ENCODE assay signal across 9 mouse cellular contexts in the genomic region with DNA sequence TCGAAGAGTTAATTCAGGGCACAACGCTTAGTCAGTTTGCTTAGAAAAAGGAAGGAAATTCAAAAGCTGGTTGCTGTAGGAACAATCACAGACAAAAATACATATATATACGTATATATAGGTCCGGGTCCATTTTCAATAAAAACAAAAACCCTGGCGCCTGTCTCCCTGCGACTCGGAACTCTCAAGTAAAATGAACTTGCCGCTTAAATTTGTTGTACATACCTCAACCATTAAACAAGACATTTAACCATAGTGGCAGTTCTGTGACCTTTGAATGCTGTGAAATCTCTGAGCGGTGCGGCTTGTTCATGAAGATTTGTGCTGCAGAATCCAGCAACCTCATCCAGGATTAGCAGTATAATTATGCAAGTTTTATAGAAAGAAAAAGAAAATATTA. TPM values are rescaled to one million over a fixed set of nuclear protein-coding genes. Genes with fewer than 3 reads are reported as not detected.
DNase-seq lines count a peak whose midpoint lies in the region; ATAC-seq lines count a peak whose summit lies in the region.
"Had no signal": no experiment of that assay in that cellular context is flagged by ENCODE, and none has a peak within 500 bp of the region (broad histone marks: within the 10 kb centered on the region; RNA-seq: fewer than 3 reads in every experiment).

No protein-coding gene starts in this region.

- peak overlapping the region; percentile 64 for H3K4me2 ChIP-seq in liver, embryonic 16.5 days (ENCODE audit: low read depth, low read length)

- no peaks in the 10 kb centered on the region; the same call in 1 of the 2 replicates for H3K27me3 ChIP-seq in hindbrain, embryonic 10.5 days (ENCODE audit: insufficient read depth, poor library complexity, severe bottlenecking)
- no peaks in the 10 kb centered on the region for H3K27me3 ChIP-seq in liver, embryonic 16.5 days (ENCODE audit: control insufficient read depth, insufficient read depth, low read depth, low read length)

- H3K9me3 ChIP-seq in hindbrain, embryonic 10.5 days: no peaks in the 10 kb centered on the region
- H3K9me3 ChIP-seq in liver, embryonic 16.5 days (replicated peaks; ENCODE audit: control insufficient read depth, low read length): no peaks in the 10 kb centered on the region

- peak overlapping the region; percentile 56; the same call in 1 of the 2 replicates for H3K9ac ChIP-seq in liver, embryonic 16.5 days (ENCODE audit: low read depth, low read length)

- WGBS in hindbrain, embryonic 10.5 days: 45% methylated on average over 10 of the region's 10 CpGs
- WGBS in liver, embryonic 16.5 days (ENCODE audit: insufficient replicate concordance): 12% methylated on average over 10 of the region's 10 CpGs

- peak overlapping the region; percentile 41 for H3K4me3 ChIP-seq in hindbrain, embryonic 10.5 days
- peak overlapping the region; percentile 50 for H3K4me3 ChIP-seq in liver, embryonic 16.5 days (ENCODE audit: low read depth, low read length)

- H3K27ac ChIP-seq in hindbrain, embryonic 10.5 days: peak overlapping the region; percentile 64
- H3K27ac ChIP-seq in liver, embryonic 16.5 days (ENCODE audit: low read length): no peak overlapping the region

- peaks cover 40% of the 10 kb centered on the region for H3K4me1 ChIP-seq in hindbrain, embryonic 10.5 days (replicated peaks)
- peaks cover 6% of the 10 kb centered on the region; the same call in 1 of the 2 replicates for H3K4me1 ChIP-seq in liver, embryonic 16.5 days (ENCODE audit: control insufficient read depth, low read depth, low read length)

- H3K36me3 ChIP-seq in hindbrain, embryonic 10.5 days: no peaks in the 10 kb centered on the region
- H3K36me3 ChIP-seq in liver, embryonic 16.5 days (ENCODE audit: control insufficient read depth, insufficient read depth): no peaks in the 10 kb centered on the region

- no peak for ATAC-seq in liver, embryonic 16.5 days (ENCODE audit: low read depth)
- no peak for ATAC-seq in inflammation-experienced regulatory T-cells, adult 6 months

- peak; percentile 27 for DNase-seq in embryo, embryonic 11 days
- no peak for DNase-seq in embryo, embryonic 10 days (ENCODE audit: low spot score)
- DNase-seq in NIH3T3 (ENCODE audit: low read depth): peak; percentile 6
- DNase-seq in hindbrain, embryonic 10.5 days (ENCODE audit: low spot score): no peak
- no peak for DNase-seq in urinary bladder, postnatal 14 days (ENCODE audit: low spot score)
- no peak for DNase-seq in frontal cortex, postnatal 10 days (ENCODE audit: low spot score in 2 of 2)

RNA-seq across cellular contexts. Expression of a gene that starts 0.4 kb away (rescaled TPM):
- polyA plus RNA-seq in hindbrain, embryonic 10.5 days (2016; fragmentation: Nextera tagmentation; extraction: Ambion mirVana): 1.5 and 2.1 TPM in 2 replicates
- 0.25 and 0.54 TPM in 2 replicates for polyA plus RNA-seq in liver, embryonic 16.5 days (2015; fragmentation: Nextera tagmentation; extraction: Ambion mirVana)
- polyA plus RNA-seq in inflammation-experienced regulatory T-cells, adult 6 months (2017; shearing (Covaris generic)): 1 to 10 TPM in 1 of 3 experiments, under 1 TPM in 2; 0.16 to 1.7 (median 0.34) TPM
- polyA plus RNA-seq: erythroblast, embryonic 14.5 days had no signal

Comparison
In these comparisons a context has a peak if more than half of its experiments do, and no peak if none do; other contexts are left out.
1. DNase-seq: peak in embryo, embryonic 11 days (single experiment) and NIH3T3 (single experiment); none in embryo, embryonic 10 days (single experiment), hindbrain, embryonic 10.5 days (single experiment), urinary bladder, postnatal 14 days (single experiment) and frontal cortex, postnatal 10 days (0 of 2).